9 mouse cellular contexts compared by ENCODE assay signal in genomic region chr2:121954971-121955656, GRCm38 (mm10). TPM values are rescaled to one million over a fixed set of nuclear protein-coding genes. Genes with fewer than 3 reads are reported as not detected.
DNase-seq lines count a peak whose midpoint lies in the region; ATAC-seq and TF ChIP-seq lines count a peak whose summit lies in the region.
"Had no signal": no experiment of that assay in that cellular context is flagged by ENCODE, and none has a peak within 500 bp of the region (broad histone marks: within the 10 kb centered on the region; RNA-seq: fewer than 3 reads in every experiment).

No protein-coding gene starts in this region.

- intact Hi-C loops in heart, postnatal 14 days (cut with DNase I), result loop anchor here (5.0 to 10.0 kb wide), 2 partner anchors 72 to 500 kb away; partner anchors contain the start of genes Eif3j1, Hypk and Serinc4

- TF ChIP-seq CTCF in bone marrow macrophage, adult 2 months (IDR thresholded peaks at IDR 0.05; ENCODE audit: low read depth, low read length), result no peak
- TF ChIP-seq CTCF in forebrain, postnatal 0 days (IDR thresholded peaks at IDR 0.05; ENCODE audit: low read depth), result no peak

- peaks cover 5% of the 10 kb centered on the region; the same call in 1 of the 2 replicates for H3K36me3 ChIP-seq in heart, embryonic 13.5 days
- H3K36me3 ChIP-seq in forebrain, postnatal 0 days (ENCODE audit: insufficient read depth), result no peaks in the 10 kb centered on the region
- H3K36me3 ChIP-seq in limb, embryonic 15.5 days, result no peaks in the 10 kb centered on the region
- H3K36me3 ChIP-seq in stomach, embryonic 14.5 days (ENCODE audit: control insufficient read depth, insufficient read depth, low read length), result no peaks in the 10 kb centered on the region

- H3K4me2 ChIP-seq in heart, embryonic 13.5 days, result peak overlapping the region; percentile 87
- peak overlapping the region; percentile 70 for H3K4me2 ChIP-seq in forebrain, postnatal 0 days (ENCODE audit: low read depth)
- H3K4me2 ChIP-seq in limb, embryonic 15.5 days, result peak overlapping the region; percentile 58
- H3K4me2 ChIP-seq in stomach, embryonic 14.5 days (replicated peaks; ENCODE audit: low read depth, low read length), result peak overlapping the region; percentile 52

- peaks cover 26% of the 10 kb centered on the region for H3K4me1 ChIP-seq in heart, embryonic 13.5 days
- peaks cover 9% of the 10 kb centered on the region for H3K4me1 ChIP-seq in bone marrow macrophage, adult 2 months (ENCODE audit: control insufficient read depth, insufficient read depth, low read length)
- H3K4me1 ChIP-seq in forebrain, postnatal 0 days (ENCODE audit: insufficient read depth), result peaks cover 14% of the 10 kb centered on the region; the same call in 1 of the 2 replicates
- peaks cover 14% of the 10 kb centered on the region for H3K4me1 ChIP-seq in limb, embryonic 15.5 days
- H3K4me1 ChIP-seq in stomach, embryonic 14.5 days (ENCODE audit: control insufficient read depth, insufficient read depth, low read length), result peaks cover 12% of the 10 kb centered on the region

- peak overlapping the region; percentile 97 for H3K27ac ChIP-seq in heart, embryonic 13.5 days (replicated peaks)
- peak overlapping the region; percentile 44 for H3K27ac ChIP-seq in bone marrow macrophage, adult 2 months (ENCODE audit: insufficient read depth, low read depth, low read length)
- peak overlapping the region; percentile 91 for H3K27ac ChIP-seq in forebrain, postnatal 0 days (ENCODE audit: low read depth, low read length)
- peak overlapping the region; percentile 93 for H3K27ac ChIP-seq in limb, embryonic 15.5 days
- H3K27ac ChIP-seq in stomach, embryonic 14.5 days (ENCODE audit: low read length), result peak overlapping the region; percentile 93

- H3K9ac ChIP-seq in heart, embryonic 13.5 days, result peak overlapping the region; percentile 98
- peak overlapping the region; percentile 92 for H3K9ac ChIP-seq in forebrain, postnatal 0 days
- H3K9ac ChIP-seq in limb, embryonic 15.5 days, result peak overlapping the region; percentile 87
- peak overlapping the region; percentile 98 for H3K9ac ChIP-seq in stomach, embryonic 14.5 days (replicated peaks; ENCODE audit: low read depth, low read length)

- no peak for TF ChIP-seq POLR2A in bone marrow macrophage, adult 2 months (IDR thresholded peaks at IDR 0.05; ENCODE audit: borderline replicate concordance, low read depth, low read length)

- WGBS in heart, embryonic 13.5 days, result 14% methylated on average over 10 of the region's 10 CpGs
- 23% methylated on average over 10 of the region's 10 CpGs for WGBS in forebrain, postnatal 0 days
- WGBS in limb, embryonic 15.5 days, result 17% methylated on average over 10 of the region's 10 CpGs
- WGBS in stomach, embryonic 14.5 days, result 13% methylated on average over 10 of the region's 10 CpGs

- no peak for DNase-seq in heart, postnatal 14 days
- no peak for DNase-seq in forebrain, postnatal 0 days
- DNase-seq in urinary bladder, postnatal 14 days (ENCODE audit: low spot score), result no peak
- DNase-seq in right cerebral cortex, adult 18-20 months, result no peak

- H3K27me3 ChIP-seq in heart, embryonic 13.5 days (replicated peaks), result no peaks in the 10 kb centered on the region
- H3K27me3 ChIP-seq in forebrain, postnatal 0 days (ENCODE audit: insufficient read depth, low read length), result no peaks in the 10 kb centered on the region
- H3K27me3 ChIP-seq in limb, embryonic 15.5 days, result no peaks in the 10 kb centered on the region
- H3K27me3 ChIP-seq in stomach, embryonic 14.5 days (ENCODE audit: control insufficient read depth, insufficient read depth, low read length), result no peaks in the 10 kb centered on the region

- ATAC-seq in heart, embryonic 13.5 days (ENCODE audit: extremely low read depth, insufficient number of reproducible peaks, low FRiP score, low TSS enrichment), result no peak
- ATAC-seq in forebrain, postnatal 0 days, result no peak
- ATAC-seq in limb, embryonic 15.5 days (ENCODE audit: insufficient number of reproducible peaks, low FRiP score, low TSS enrichment, low read depth), result no peak
- ATAC-seq in stomach, embryonic 14.5 days (ENCODE audit: insufficient number of reproducible peaks, insufficient read depth, low FRiP score, low read depth), result no peak

- H3K4me3 ChIP-seq in heart, embryonic 13.5 days, result peak overlapping the region; percentile 99
- peak overlapping the region; percentile 100 for H3K4me3 ChIP-seq in bone marrow macrophage, adult 2 months (ENCODE audit: insufficient read depth, low read length)
- peak overlapping the region; percentile 82 for H3K4me3 ChIP-seq in forebrain, postnatal 0 days (ENCODE audit: low read depth, low read length)
- H3K4me3 ChIP-seq in limb, embryonic 15.5 days, result peak overlapping the region; percentile 89
- H3K4me3 ChIP-seq in stomach, embryonic 14.5 days (ENCODE audit: low read depth, low read length), result peak overlapping the region; percentile 94

- H3K9me3 ChIP-seq in heart, embryonic 13.5 days, result no peaks in the 10 kb centered on the region
- H3K9me3 ChIP-seq in forebrain, postnatal 0 days (ENCODE audit: low read length), result no peaks in the 10 kb centered on the region
- no peaks in the 10 kb centered on the region for H3K9me3 ChIP-seq in limb, embryonic 15.5 days
- no peaks in the 10 kb centered on the region for H3K9me3 ChIP-seq in stomach, embryonic 14.5 days (ENCODE audit: control insufficient read depth, low read depth, low read length)

RNA-seq across cellular contexts. Expression of gene Ctdspl2, which starts 0.7 kb away (rescaled TPM):
- polyA plus RNA-seq in heart, embryonic 13.5 days (2015; fragmentation: Nextera tagmentation; extraction: Ambion mirVana), result 32.7 and 33.7 TPM in 2 replicates
- total RNA-seq in heart, postnatal 14 days (2021), result 10 to 100 TPM; 19.4 to 22.3 TPM
- 22.1 and 23.8 TPM in 2 replicates for polyA plus RNA-seq in bone marrow macrophage, adult 2 months (2012; ENCODE audit: insufficient read depth, insufficient read length, missing spikeins)
- 58.2 and 61.6 TPM in 2 replicates for total RNA-seq in forebrain, postnatal 0 days (2014; rRNA removed)
- polyA plus RNA-seq in forebrain, postnatal 0 days (2015; fragmentation: Nextera tagmentation; extraction: Ambion mirVana), result 23.5 and 30.7 TPM in 2 replicates
- polyA plus RNA-seq in limb, embryonic 15.5 days (2015; fragmentation: Nextera tagmentation; extraction: Ambion mirVana), result 49.3 and 53.3 TPM in 2 replicates
- 63.5 and 66.8 TPM in 2 replicates for polyA plus RNA-seq in stomach, embryonic 14.5 days (2014; fragmentation: Nextera tagmentation; extraction: Ambion mirVana)

RNA-seq across cellular contexts. Expression of gene Mageb3, which starts 0.8 kb away (rescaled TPM):
- 0.08 and 0.09 TPM in 2 replicates for polyA plus RNA-seq in heart, embryonic 13.5 days (2015; fragmentation: Nextera tagmentation; extraction: Ambion mirVana)
- under 1 TPM in 1 of 2 experiments, not detected in 1; 0.10 TPM for total RNA-seq in heart, postnatal 14 days (2021)
- polyA plus RNA-seq in bone marrow macrophage, adult 2 months (2012; ENCODE audit: insufficient read depth, insufficient read length, missing spikeins), result not detected in 2 replicates
- total RNA-seq in forebrain, postnatal 0 days (2014; rRNA removed), result 0.81 TPM in 1 of 2 replicates, not detected in the other
- polyA plus RNA-seq in forebrain, postnatal 0 days (2015; fragmentation: Nextera tagmentation; extraction: Ambion mirVana), result 0.08 and 0.29 TPM in 2 replicates
- polyA plus RNA-seq in limb, embryonic 15.5 days (2015; fragmentation: Nextera tagmentation; extraction: Ambion mirVana), result 0.22 TPM in 1 of 2 replicates, not detected in the other
- 0.23 TPM in 1 of 2 replicates, not detected in the other for polyA plus RNA-seq in stomach, embryonic 14.5 days (2014; fragmentation: Nextera tagmentation; extraction: Ambion mirVana)
- total RNA-seq: neutrophil, adult 5-6 weeks had no signal

Comparison
In these comparisons a context has a peak if more than half of its experiments do, and no peak if none do; other contexts are left out.
1. H3K27ac ChIP-seq: peak in every context shown above with its lines; median percentile 97 in heart, embryonic 13.5 days; 93 in limb, embryonic 15.5 days; 93 in stomach, embryonic 14.5 days; 91 in forebrain, postnatal 0 days; 44 in bone marrow macrophage, adult 2 months.